Mouse (Mus musculus): ENCODE results near the gene Ppp1r8.

- TF ChIP-seq TAL1 (IDR thresholded peaks at IDR 0.05; ENCODE audit: low read length) (no peak), GATA1 (IDR thresholded peaks at IDR 0.05; ENCODE audit: low read length) (no peak)
These were observed 37.8 kb downstream of the Ppp1r8 start for GRCm38 (mm10) chr4:132805146-132805545.

All from erythroblast, embryonic 14.5 days (primary cell).